Mouse (Mus musculus): ENCODE measurements around the gene Pctp. TPM values are rescaled to one million over a fixed set of nuclear protein-coding genes. Genes with fewer than 3 reads are reported as not detected.

Pctp gene
- polyA plus RNA-seq, 1 experiment: 0.97 TPM

- TF ChIP-seq CTCF (IDR thresholded peaks at IDR 0.05; ENCODE audit: borderline replicate concordance, control insufficient read depth, extremely low read depth, insufficient read depth, low read length, poor library complexity) (no peak), POLR2A (IDR thresholded peaks at IDR 0.05; ENCODE audit: control insufficient read depth, extremely low read depth, insufficient read depth, low read length, poor library complexity) (no peak)
- Histone ChIP-seq H3K4me3 (ENCODE audit: control insufficient read depth, insufficient read depth, low read length) (no peak overlapping the region), H3K36me3 (ENCODE audit: control insufficient read depth, insufficient read depth, low read length) (no peaks in the 10 kb centered on the region), H3K27ac (ENCODE audit: control insufficient read depth, insufficient read depth, low read length) (no peak overlapping the region), H3K4me1 (replicated peaks; ENCODE audit: control insufficient read depth, insufficient read depth, low read length) (no peaks in the 10 kb centered on the region), H3K27me3 (ENCODE audit: control insufficient read depth, insufficient read depth, low read length) (no peaks in the 10 kb centered on the region)
- WGBS: 93% methylated on average over 4 of the region's 4 CpGs
- no peak for DNase-seq
Measured at GRCm38 (mm10) chr11:90036416-90036815, 33.7 kb upstream of the Pctp start.

GRCm38 (mm10) chr11:90035532-90035931 lies 32.8 kb upstream of the Pctp start:
- H3K4me3 ChIP-seq (ENCODE audit: control insufficient read depth, insufficient read depth, low read length): no peak overlapping the region
- H3K27ac ChIP-seq (ENCODE audit: control insufficient read depth, insufficient read depth, low read length): no peak overlapping the region
- no peaks in the 10 kb centered on the region for H3K4me1 ChIP-seq (replicated peaks; ENCODE audit: control insufficient read depth, insufficient read depth, low read length)
- DNase-seq: no peak
- H3K36me3 ChIP-seq (ENCODE audit: control insufficient read depth, insufficient read depth, low read length): no peaks in the 10 kb centered on the region
- H3K27me3 ChIP-seq (ENCODE audit: control insufficient read depth, insufficient read depth, low read length): peaks cover 2% of the 10 kb centered on the region; the same call in 1 of the 2 replicates
- TF ChIP-seq POLR2A (IDR thresholded peaks at IDR 0.05; ENCODE audit: control insufficient read depth, extremely low read depth, insufficient read depth, low read length, poor library complexity) (no peak), CTCF (IDR thresholded peaks at IDR 0.05; ENCODE audit: borderline replicate concordance, control insufficient read depth, extremely low read depth, insufficient read depth, low read length, poor library complexity) (no peak)
- 79% methylated on average over 14 of the region's 14 CpGs for WGBS

GRCm38 (mm10) chr11:90034646-90035045 lies 32.0 kb upstream of the Pctp start:
- Histone ChIP-seq H3K27me3 (ENCODE audit: control insufficient read depth, insufficient read depth, low read length) (peaks cover 2% of the 10 kb centered on the region; the same call in 1 of the 2 replicates), H3K4me1 (replicated peaks; ENCODE audit: control insufficient read depth, insufficient read depth, low read length) (peaks cover under 1% of the 10 kb centered on the region), H3K4me3 (ENCODE audit: control insufficient read depth, insufficient read depth, low read length) (no peak overlapping the region), H3K27ac (ENCODE audit: control insufficient read depth, insufficient read depth, low read length) (no peak overlapping the region), H3K36me3 (ENCODE audit: control insufficient read depth, insufficient read depth, low read length) (no peaks in the 10 kb centered on the region)
- DNase-seq: no peak
- 87% methylated on average over 12 of the region's 12 CpGs for WGBS
- TF ChIP-seq POLR2A (IDR thresholded peaks at IDR 0.05; ENCODE audit: control insufficient read depth, extremely low read depth, insufficient read depth, low read length, poor library complexity) (no peak), CTCF (IDR thresholded peaks at IDR 0.05; ENCODE audit: borderline replicate concordance, control insufficient read depth, extremely low read depth, insufficient read depth, low read length, poor library complexity) (no peak)

GRCm38 (mm10) chr11:90033442-90033841 lies 30.7 kb upstream of the Pctp start:
- TF ChIP-seq POLR2A (IDR thresholded peaks at IDR 0.05; ENCODE audit: control insufficient read depth, extremely low read depth, insufficient read depth, low read length, poor library complexity) (no peak), CTCF (IDR thresholded peaks at IDR 0.05; ENCODE audit: borderline replicate concordance, control insufficient read depth, extremely low read depth, insufficient read depth, low read length, poor library complexity) (no peak)
- Histone ChIP-seq H3K27me3 (ENCODE audit: control insufficient read depth, insufficient read depth, low read length) (peaks cover 2% of the 10 kb centered on the region; the same call in 1 of the 2 replicates), H3K27ac (ENCODE audit: control insufficient read depth, insufficient read depth, low read length) (no peak overlapping the region), H3K36me3 (ENCODE audit: control insufficient read depth, insufficient read depth, low read length) (no peaks in the 10 kb centered on the region), H3K4me3 (ENCODE audit: control insufficient read depth, insufficient read depth, low read length) (no peak overlapping the region), H3K4me1 (replicated peaks; ENCODE audit: control insufficient read depth, insufficient read depth, low read length) (peaks cover 7% of the 10 kb centered on the region)
- WGBS: 77% methylated on average over 5 of the region's 5 CpGs
- DNase-seq: no peak

GRCm38 (mm10) chr11:90032807-90033206 lies 30.1 kb upstream of the Pctp start:
- TF ChIP-seq CTCF (IDR thresholded peaks at IDR 0.05; ENCODE audit: borderline replicate concordance, control insufficient read depth, extremely low read depth, insufficient read depth, low read length, poor library complexity) (no peak), POLR2A (IDR thresholded peaks at IDR 0.05; ENCODE audit: control insufficient read depth, extremely low read depth, insufficient read depth, low read length, poor library complexity) (no peak)
- WGBS: 55% methylated on average over 8 of the region's 8 CpGs
- no peak for DNase-seq
- Histone ChIP-seq H3K36me3 (ENCODE audit: control insufficient read depth, insufficient read depth, low read length) (no peaks in the 10 kb centered on the region), H3K4me3 (ENCODE audit: control insufficient read depth, insufficient read depth, low read length) (no peak overlapping the region), H3K4me1 (replicated peaks; ENCODE audit: control insufficient read depth, insufficient read depth, low read length) (peaks cover 7% of the 10 kb centered on the region), H3K27me3 (ENCODE audit: control insufficient read depth, insufficient read depth, low read length) (peaks cover 2% of the 10 kb centered on the region; the same call in 1 of the 2 replicates), H3K27ac (ENCODE audit: control insufficient read depth, insufficient read depth, low read length) (no peak overlapping the region)

GRCm38 (mm10) chr11:90031076-90031475 lies 28.4 kb upstream of the Pctp start:
- 59% methylated on average over 7 of the region's 7 CpGs for WGBS
- Histone ChIP-seq H3K27me3 (ENCODE audit: control insufficient read depth, insufficient read depth, low read length) (peaks cover 2% of the 10 kb centered on the region; the same call in 1 of the 2 replicates), H3K36me3 (ENCODE audit: control insufficient read depth, insufficient read depth, low read length) (no peaks in the 10 kb centered on the region), H3K27ac (ENCODE audit: control insufficient read depth, insufficient read depth, low read length) (no peak overlapping the region), H3K4me1 (replicated peaks; ENCODE audit: control insufficient read depth, insufficient read depth, low read length) (peaks cover 7% of the 10 kb centered on the region), H3K4me3 (ENCODE audit: control insufficient read depth, insufficient read depth, low read length) (no peak overlapping the region)
- DNase-seq: no peak
- TF ChIP-seq POLR2A (IDR thresholded peaks at IDR 0.05; ENCODE audit: control insufficient read depth, extremely low read depth, insufficient read depth, low read length, poor library complexity) (no peak), CTCF (IDR thresholded peaks at IDR 0.05; ENCODE audit: borderline replicate concordance, control insufficient read depth, extremely low read depth, insufficient read depth, low read length, poor library complexity) (no peak)

GRCm38 (mm10) chr11:90030557-90030956 lies 27.9 kb upstream of the Pctp start:
- Histone ChIP-seq H3K27ac (ENCODE audit: control insufficient read depth, insufficient read depth, low read length) (no peak overlapping the region), H3K4me1 (replicated peaks; ENCODE audit: control insufficient read depth, insufficient read depth, low read length) (peaks cover 7% of the 10 kb centered on the region), H3K27me3 (ENCODE audit: control insufficient read depth, insufficient read depth, low read length) (peaks cover 2% of the 10 kb centered on the region; the same call in 1 of the 2 replicates), H3K36me3 (ENCODE audit: control insufficient read depth, insufficient read depth, low read length) (no peaks in the 10 kb centered on the region), H3K4me3 (ENCODE audit: control insufficient read depth, insufficient read depth, low read length) (no peak overlapping the region)
- WGBS: 5% methylated on average over 15 of the region's 15 CpGs
- TF ChIP-seq CTCF (IDR thresholded peaks at IDR 0.05; ENCODE audit: borderline replicate concordance, control insufficient read depth, extremely low read depth, insufficient read depth, low read length, poor library complexity) (no peak), POLR2A (IDR thresholded peaks at IDR 0.05; ENCODE audit: control insufficient read depth, extremely low read depth, insufficient read depth, low read length, poor library complexity) (no peak)
- DNase-seq: no peak

Measured in thymus, adult 2 months (tissue).